Comparison of ENCODE assay signal across 9 mouse cellular contexts in the genomic region with DNA sequence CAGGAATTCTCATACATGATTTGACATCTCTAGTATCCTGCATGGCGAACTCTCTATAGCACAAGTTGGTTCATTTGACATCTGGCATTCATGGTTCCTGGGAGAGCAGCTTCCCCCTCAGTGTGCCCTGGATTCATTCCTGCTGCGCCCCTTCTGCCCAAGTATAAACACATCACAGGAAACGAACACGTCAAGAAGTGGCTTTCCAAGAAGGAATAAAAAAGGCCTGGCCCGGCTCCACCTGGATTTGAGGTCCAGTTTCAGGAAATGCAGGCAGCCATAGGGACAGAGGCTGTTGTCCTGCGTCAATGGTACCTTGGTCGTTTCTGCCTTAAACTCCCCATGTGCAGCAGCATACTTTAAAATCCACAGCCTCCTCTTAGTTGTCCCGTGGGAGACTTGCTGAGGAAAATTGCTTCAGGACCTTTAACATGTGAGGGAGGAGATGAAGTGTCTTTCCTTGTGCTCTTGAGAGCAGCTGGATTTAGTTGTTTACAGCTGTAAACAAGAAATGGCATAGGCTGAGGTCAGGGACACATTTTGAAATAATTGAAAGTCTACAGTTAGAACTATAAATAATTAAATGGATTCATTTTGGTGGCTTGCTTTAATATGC.
DNase-seq lines count a peak whose midpoint lies in the region; ATAC-seq and TF ChIP-seq lines count a peak whose summit lies in the region.
"Had no signal": no experiment of that assay in that cellular context is flagged by ENCODE, and none has a peak within 500 bp of the region (broad histone marks: within the 10 kb centered on the region; RNA-seq: fewer than 3 reads in every experiment).

No protein-coding gene starts in this region.

- no peaks in the 10 kb centered on the region for H3K9me3 ChIP-seq in hindbrain, embryonic 11.5 days (ENCODE audit: control insufficient read depth, low read length)
- H3K9me3 ChIP-seq in midbrain, embryonic 15.5 days = no peaks in the 10 kb centered on the region

- peak overlapping the region; percentile 56; the same call in 1 of the 2 replicates for H3K4me3 ChIP-seq in layer of hippocampus, adult 2 months
- H3K4me3 ChIP-seq in hindbrain, embryonic 11.5 days (ENCODE audit: low read depth, low read length) = no peak overlapping the region
- H3K4me3 ChIP-seq in midbrain, embryonic 15.5 days = no peak overlapping the region

- H3K36me3 ChIP-seq in hindbrain, embryonic 11.5 days (ENCODE audit: control insufficient read depth, insufficient read depth, low read length) = no peaks in the 10 kb centered on the region
- H3K36me3 ChIP-seq in midbrain, embryonic 15.5 days (replicated peaks) = no peaks in the 10 kb centered on the region

- no peak overlapping the region for H3K9ac ChIP-seq in hindbrain, embryonic 11.5 days (ENCODE audit: low read depth, low read length)
- no peak overlapping the region for H3K9ac ChIP-seq in midbrain, embryonic 15.5 days

- 33% methylated on average over 8 of the region's 8 CpGs for WGBS in hindbrain, embryonic 11.5 days
- WGBS in midbrain, embryonic 15.5 days = 27% methylated on average over 8 of the region's 8 CpGs

- no peak overlapping the region for H3K4me2 ChIP-seq in hindbrain, embryonic 11.5 days (replicated peaks; ENCODE audit: low read depth, low read length)
- H3K4me2 ChIP-seq in midbrain, embryonic 15.5 days = peak overlapping the region; percentile 51; the same call in 1 of the 2 replicates

- H3K27ac ChIP-seq in layer of hippocampus, adult 2 months = peak overlapping the region; percentile 82
- H3K27ac ChIP-seq in hindbrain, embryonic 11.5 days (ENCODE audit: low read depth, low read length) = 0 out of 2 replicates have a peak overlapping the region, but pooled peaks have one; percentile 3
- peak overlapping the region; percentile 78; the same call in 1 of the 2 replicates for H3K27ac ChIP-seq in midbrain, embryonic 15.5 days

- DNase-seq in cerebellum, adult 9-10 months = no peak
- no peak for DNase-seq in layer of hippocampus, adult 2 months (ENCODE audit: low spot score in 2 of 2)
- no peak for DNase-seq in layer of hippocampus, adult 8-10 months (ENCODE audit: low spot score in 2 of 2)
- DNase-seq in hindbrain, embryonic 11.5 days (ENCODE audit: low spot score) = peak; percentile 27
- no peak for DNase-seq in layer of hippocampus, postnatal 36 days
- DNase-seq in yolk sac, embryonic 10.5 days (ENCODE audit: low spot score) = no peak

- H3K27me3 ChIP-seq in hindbrain, embryonic 11.5 days (ENCODE audit: control insufficient read depth, insufficient read depth, low read length) = no peaks in the 10 kb centered on the region
- H3K27me3 ChIP-seq in midbrain, embryonic 15.5 days (replicated peaks) = no peaks in the 10 kb centered on the region

- no peak for TF ChIP-seq CTCF in layer of hippocampus, adult 2 months (conservative IDR thresholded peaks at IDR 0.05)

- no peaks in the 10 kb centered on the region for H3K4me1 ChIP-seq in hindbrain, embryonic 11.5 days (replicated peaks; ENCODE audit: control insufficient read depth, insufficient read depth, low read length)
- H3K4me1 ChIP-seq in midbrain, embryonic 15.5 days = peaks cover 24% of the 10 kb centered on the region

- peak; percentile 36; the same call in 1 of the 2 replicates for ATAC-seq in cerebellum, adult (ENCODE audit: insufficient number of reproducible peaks, low FRiP score, low TSS enrichment)
- no peak for ATAC-seq in hindbrain, embryonic 11.5 days (ENCODE audit: low FRiP score)
- ATAC-seq in midbrain, embryonic 15.5 days (replicated peaks) = no peak
- ATAC-seq: intestine, embryonic 16.5 days had no signal

Comparison
In these comparisons a context has a peak if more than half of its experiments do, and no peak if none do; other contexts are left out.
1. H3K27ac ChIP-seq: peak in every context shown above with its lines; median percentile 82 in layer of hippocampus, adult 2 months; 78 in midbrain, embryonic 15.5 days; 3 in hindbrain, embryonic 11.5 days.